23 mouse cellular contexts compared by ENCODE assay signal in genomic region chr16:18327936-18328335, GRCm38 (mm10). TPM values are rescaled to one million over a fixed set of nuclear protein-coding genes. Genes with fewer than 3 reads are reported as not detected.
DNase-seq lines count a peak whose midpoint lies in the region; ATAC-seq lines count a peak whose summit lies in the region.
"Had no signal": no experiment of that assay in that cellular context is flagged by ENCODE, and none has a peak within 500 bp of the region (broad histone marks: within the 10 kb centered on the region; RNA-seq: fewer than 3 reads in every experiment).

No protein-coding gene starts in this region.

- H3K36me3 ChIP-seq in heart, embryonic 13.5 days: peaks cover 26% of the 10 kb centered on the region
- H3K36me3 ChIP-seq: embryonic facial prominence, embryonic 12.5 days had no signal

- H3K4me1 ChIP-seq in heart, embryonic 13.5 days: peaks cover 22% of the 10 kb centered on the region
- H3K4me1 ChIP-seq: embryonic facial prominence, embryonic 10.5 days; embryonic facial prominence, embryonic 12.5 days; forebrain, embryonic 13.5 days; forebrain, embryonic 15.5 days had no signal

- no peak overlapping the region for H3K4me3 ChIP-seq in heart, embryonic 13.5 days
- H3K4me3 ChIP-seq: embryonic facial prominence, embryonic 10.5 days; embryonic facial prominence, embryonic 12.5 days; forebrain, embryonic 13.5 days; forebrain, embryonic 15.5 days had no signal

- H3K27ac ChIP-seq in heart, embryonic 13.5 days (replicated peaks): peak overlapping the region; percentile 71
- H3K27ac ChIP-seq: embryonic facial prominence, embryonic 10.5 days; embryonic facial prominence, embryonic 12.5 days; forebrain, embryonic 13.5 days; forebrain, embryonic 15.5 days had no signal

- no peaks in the 10 kb centered on the region for H3K9me3 ChIP-seq in heart, embryonic 13.5 days
- H3K9me3 ChIP-seq: embryonic facial prominence, embryonic 10.5 days; embryonic facial prominence, embryonic 12.5 days; forebrain, embryonic 13.5 days; forebrain, embryonic 15.5 days; G1E had no signal

- intact Hi-C loops in heart, postnatal 36 days (cut with DNase I): no loop called here

- DNase-seq in heart, postnatal 36 days: no peak
- peak; percentile 11 for DNase-seq in kidney, adult 11 months
- DNase-seq in kidney, postnatal 4 days: no peak
- peak; percentile 66 for DNase-seq in kidney, adult 9 months
- DNase-seq in kidney, adult 8-10 months: no peak
- DNase-seq: adrenal gland, adult 8-10 months; adrenal gland, postnatal 14 days; adrenal gland, postnatal 36 days; B cell, adult 2 months; cerebellum, adult 11-12 months; cerebellum, adult 2 months; cerebellum, adult 9-10 months; cerebellum, postnatal 10 days had no signal

- H3K9ac ChIP-seq in heart, embryonic 13.5 days: no peak overlapping the region
- H3K9ac ChIP-seq: embryonic facial prominence, embryonic 12.5 days; forebrain, embryonic 13.5 days; forebrain, embryonic 15.5 days had no signal

- H3K4me2 ChIP-seq in heart, embryonic 13.5 days: no peak overlapping the region
- H3K4me2 ChIP-seq: embryonic facial prominence, embryonic 12.5 days; forebrain, embryonic 13.5 days; forebrain, embryonic 15.5 days had no signal

- H3K27me3 ChIP-seq in heart, embryonic 13.5 days (replicated peaks): no peaks in the 10 kb centered on the region
- H3K27me3 ChIP-seq: CH12.LX; embryonic facial prominence, embryonic 12.5 days; forebrain, embryonic 13.5 days; forebrain, embryonic 15.5 days; Patski had no signal

- WGBS in heart, embryonic 13.5 days: 93% methylated on average over 9 of the region's 9 CpGs

- ATAC-seq in heart, embryonic 13.5 days (ENCODE audit: extremely low read depth, insufficient number of reproducible peaks, low FRiP score, low TSS enrichment): no peak
- ATAC-seq: activated CD4-positive, CD25-positive, alpha-beta regulatory T cell, adult 4 months; CD4-positive, CD25-positive, alpha-beta regulatory T cell, adult 4 months; forebrain, embryonic 13.5 days; forebrain, embryonic 15.5 days; Patski had no signal

RNA-seq across cellular contexts. Expression of gene Tango2, which starts 20.0 kb away (rescaled TPM):
- 47.9 and 54.3 TPM in 2 replicates for polyA plus RNA-seq in heart, embryonic 13.5 days (2015; fragmentation: Nextera tagmentation; extraction: Ambion mirVana)
- total RNA-seq in heart, postnatal 36 days (2021): 100 to 1,000 TPM; 152 to 177 TPM

RNA-seq across cellular contexts. Expression of gene Arvcf, which starts 20.0 kb away (rescaled TPM):
- 31.8 and 32.0 TPM in 2 replicates for polyA plus RNA-seq in heart, embryonic 13.5 days (2015; fragmentation: Nextera tagmentation; extraction: Ambion mirVana)
- 10 to 100 TPM; 21.1 to 25.6 TPM for total RNA-seq in heart, postnatal 36 days (2021)

RNA-seq across cellular contexts. Expression of gene Dgcr8, which starts 38.9 kb away (rescaled TPM):
- 20.1 and 20.4 TPM in 2 replicates for polyA plus RNA-seq in heart, embryonic 13.5 days (2015; fragmentation: Nextera tagmentation; extraction: Ambion mirVana)
- total RNA-seq in heart, postnatal 36 days (2021): 10 to 100 TPM; 12.7 to 14.6 TPM

Comparison
In these comparisons a context has a peak if more than half of its experiments do, and no peak if none do; other contexts are left out.
1. DNase-seq: peak in kidney, adult 11 months (single experiment) and kidney, adult 9 months (single experiment); none in heart, postnatal 36 days (0 of 2), kidney, postnatal 4 days (0 of 2) and kidney, adult 8-10 months (0 of 2).